Mouse (Mus musculus) heart, postnatal 0 days (tissue): Measurements from ENCODE around the gene Hunk. TPM values are rescaled to one million over a fixed set of nuclear protein-coding genes. Genes with fewer than 3 reads are reported as not detected.
A peak's percentile ranks its signal among the peaks of the same experiment; 100 is the strongest.

ENCODE experiments used
- ATAC-seq: fragments of 200-750 bp; cut with Nextera tagmentation; 2 replicates; pipeline ENCODE4 v1.8.0; 2017; ENCODE audit warnings: low read depth, moderate number of reproducible peaks, moderate library complexity; ENCODE audit not compliant: insufficient read depth
- DNase-seq: peaks from one replicate; pipeline ENCODE4 v3.0.0-alpha.2; 2016; ENCODE audit warnings: low spot score
- H3K27ac ChIP-seq: fragments of 300-500 bp; sonication (generic); 2 replicates; pipeline ENCODE4 v1.5.1; 2014; ENCODE audit warnings: low read depth, mild to moderate bottlenecking
- H3K27me3 ChIP-seq: fragments of 300-500 bp; sonication (generic); 2 replicates; pipeline ENCODE4 v1.6.1; 2014; ENCODE audit warnings: low read length, mixed read lengths; ENCODE audit not compliant: control insufficient read depth, insufficient read depth
- H3K36me3 ChIP-seq: fragments of 300-500 bp; sonication (generic); replicated peaks from 2 replicates; pipeline ENCODE4 v1.6.1; 2014; ENCODE audit warnings: low read length, mixed read lengths; ENCODE audit not compliant: control insufficient read depth, insufficient read depth
- H3K4me1 ChIP-seq: fragments of 300-500 bp; sonication (generic); 2 replicates; pipeline ENCODE4 v1.6.1; 2014; ENCODE audit warnings: antibody characterized with exemption; ENCODE audit not compliant: control insufficient read depth, insufficient read depth
- H3K4me2 ChIP-seq: fragments of 300-500 bp; sonication (generic); 2 replicates; pipeline ENCODE4 v1.6.1; 2014; ENCODE audit warnings: low read depth, mild to moderate bottlenecking, low read length, moderate library complexity
- H3K4me3 ChIP-seq: fragments of 300-500 bp; sonication (generic); 2 replicates; pipeline ENCODE4 v1.5.1; 2014; ENCODE audit warnings: low read depth, low read length
- H3K9ac ChIP-seq: fragments of 300-500 bp; sonication (generic); replicated peaks from 2 replicates; pipeline ENCODE4 v1.6.1; 2014; ENCODE audit warnings: low read depth, low read length, mixed read lengths
- H3K9me3 ChIP-seq: fragments of 300-500 bp; sonication (generic); replicated peaks from 2 replicates; pipeline ENCODE4 v1.6.1; 2016; ENCODE audit warnings: low read length; ENCODE audit not compliant: control insufficient read depth
- CTCF ChIP-seq: IDR thresholded peaks from 2 replicates; pipeline ENCODE4 v1.5.1; 2016; ENCODE audit warnings: antibody characterized with exemption, control low read depth, low read depth
- EP300 ChIP-seq: IDR thresholded peaks from 2 replicates; pipeline ENCODE4 v1.6.1; 2016; ENCODE audit warnings: antibody characterized with exemption, low read depth
- WGBS: fragments of 180-500 bp; shearing (Covaris S2); extraction: QIAGEN DNeasy Blood & Tissue Kit; methylation state at CpG from one replicate; pipeline ENCODE4 v1.1.7; 2014; 5-methylcytosine and 5-hydroxymethylcytosine counted together
- polyA plus RNA-seq: library from polyadenylated mRNA; unstranded; fragments of >200 nt; fragmentation: Nextera tagmentation; extraction: Ambion mirVana; gene quantifications from 2 replicates; pipeline ENCODE4 v1.2.1, GENCODE M21; 2015
- total RNA-seq: library from RNA; depleted of rRNA; stranded (reverse); fragments of >200 nt; gene quantifications from 2 replicates; pipeline ENCODE4 v1.2.3, GENCODE M21; 2014; ENCODE audit warnings: low replicate concordance

Gene Hunk
- total and polyA plus RNA-seq, 2 experiments from 2014 or later = 1.6 to 3.3 TPM

- no peaks in the 10 kb centered on the region for H3K36me3 ChIP-seq
Observed at GRCm38 (mm10) chr16:90424391-90424790, 38.6 kb downstream of the Hunk start.

GRCm38 (mm10) chr16:90426234-90426633 lies 40.4 kb downstream of the Hunk start:
- no peak overlapping the region for H3K27ac ChIP-seq
- H3K36me3 ChIP-seq = no peaks in the 10 kb centered on the region
- no peak overlapping the region for H3K9ac ChIP-seq
- WGBS = 82% methylated on average over 5 of the region's 5 CpGs
- no peak overlapping the region for H3K4me2 ChIP-seq
- no peaks in the 10 kb centered on the region for H3K27me3 ChIP-seq
- no peak overlapping the region for H3K4me3 ChIP-seq
- no peak for TF ChIP-seq EP300
- TF ChIP-seq CTCF = no peak
- H3K9me3 ChIP-seq = no peaks in the 10 kb centered on the region
- no peak for ATAC-seq
- peaks cover 29% of the 10 kb centered on the region for H3K4me1 ChIP-seq
- no peak for DNase-seq

More at GRCm38 (mm10) chr16:90424391-90424790, 38.6 kb downstream of the Hunk start:
- H3K4me2 ChIP-seq = no peak overlapping the region
- no peaks in the 10 kb centered on the region for H3K9me3 ChIP-seq
- 14% methylated on average over 9 of the region's 9 CpGs for WGBS
- H3K27ac ChIP-seq = peak overlapping the region; percentile 54
- no peak overlapping the region for H3K4me3 ChIP-seq
- peaks cover 29% of the 10 kb centered on the region for H3K4me1 ChIP-seq
- ATAC-seq = peak; percentile 59; the same call in 1 of the 2 replicates
- no peak overlapping the region for H3K9ac ChIP-seq
- no peaks in the 10 kb centered on the region for H3K27me3 ChIP-seq
- DNase-seq = peak; percentile 40
- TF ChIP-seq EP300 = no peak
- TF ChIP-seq CTCF = no peak

GRCm38 (mm10) chr16:90427838-90428630 lies 42.2 kb downstream of the Hunk start:
- no peak for DNase-seq
- Histone ChIP-seq H3K4me1 (peaks cover 12% of the 10 kb centered on the region), H3K4me3 (no peak overlapping the region), H3K27me3 (no peaks in the 10 kb centered on the region), H3K9me3 (0 out of 2 replicates have a peak, but pooled peaks cover 2% of the 10 kb centered on the region), H3K27ac (no peak overlapping the region), H3K36me3 (peaks cover 7% of the 10 kb centered on the region), H3K4me2 (no peak overlapping the region), H3K9ac (no peak overlapping the region)
- no peak for ATAC-seq
- TF ChIP-seq CTCF (no peak), EP300 (no peak)
- 94% methylated on average over 8 of the region's 8 CpGs for WGBS

- no peaks in the 10 kb centered on the region for H3K4me1 ChIP-seq
Observed at GRCm38 (mm10) chr16:90433551-90433950, 47.7 kb downstream of the Hunk start.

GRCm38 (mm10) chr16:90435231-90435630 lies 49.4 kb downstream of the Hunk start:
- peaks cover 13% of the 10 kb centered on the region; the same call in 1 of the 2 replicates for H3K9me3 ChIP-seq
- no peak overlapping the region for H3K4me2 ChIP-seq
- no peak; the same call in 1 of the 2 replicates for ATAC-seq
- TF ChIP-seq CTCF (no peak), EP300 (no peak)
- no peaks in the 10 kb centered on the region for H3K27me3 ChIP-seq
- H3K27ac ChIP-seq = no peak overlapping the region
- 52% methylated on average over 4 of the region's 4 CpGs for WGBS
- no peak overlapping the region for H3K4me3 ChIP-seq
- no peaks in the 10 kb centered on the region for H3K4me1 ChIP-seq
- no peak overlapping the region for H3K9ac ChIP-seq
- DNase-seq = no peak
- H3K36me3 ChIP-seq = peaks cover 19% of the 10 kb centered on the region

More at GRCm38 (mm10) chr16:90433551-90433950, 47.7 kb downstream of the Hunk start:
- H3K4me3 ChIP-seq = no peak overlapping the region
- H3K9ac ChIP-seq = no peak overlapping the region
- TF ChIP-seq EP300 (no peak), CTCF (no peak)
- H3K4me2 ChIP-seq = no peak overlapping the region
- peaks cover 19% of the 10 kb centered on the region for H3K36me3 ChIP-seq
- DNase-seq = no peak
- H3K27ac ChIP-seq = no peak overlapping the region
- ATAC-seq = no peak
- no peaks in the 10 kb centered on the region for H3K27me3 ChIP-seq
- 95% methylated on average over 12 of the region's 12 CpGs for WGBS
- H3K9me3 ChIP-seq = peaks cover 13% of the 10 kb centered on the region; the same call in 1 of the 2 replicates
